Mouse (Mus musculus): Measurements from ENCODE around the gene Ovca2. TPM values are rescaled to one million over a fixed set of nuclear protein-coding genes. Genes with fewer than 3 reads are reported as not detected.
"Not testable (repeated sequence)": the region's sequence is repeated elsewhere in the genome, so short reads cannot be mapped to it uniquely, and the experiment has no call there.

Ovca2 gene
- polyA plus RNA-seq, 1 experiment from 2014 or later = 24.9 TPM

DNA sequence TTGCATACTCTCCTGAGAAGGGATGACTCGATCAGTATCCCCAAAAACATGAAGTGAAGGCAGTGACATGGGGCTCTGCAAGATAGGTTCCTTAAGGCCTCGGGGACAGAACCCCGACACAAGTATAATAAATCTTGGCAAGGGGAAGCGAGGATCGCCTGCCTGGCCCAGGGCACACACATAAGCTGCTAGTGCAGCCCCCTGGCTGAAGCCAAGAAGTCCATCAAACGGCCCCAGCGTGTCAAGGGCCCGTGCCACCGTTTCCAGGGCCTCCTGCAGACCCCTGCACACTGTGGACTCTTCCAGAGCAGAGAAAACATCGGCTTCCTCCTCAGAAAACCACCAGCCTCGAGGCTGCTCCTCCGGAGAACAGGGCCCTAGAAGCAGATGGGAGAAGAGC, 624 bp downstream of the Ovca2 start:
- ATAC-seq (replicated peaks; ENCODE audit: low FRiP score) (no peak), DNase-seq (ENCODE audit: low spot score) (no peak)
- peaks cover 23% of the 10 kb centered on the region for H3K36me3 ChIP-seq (ENCODE audit: control insufficient read depth, insufficient read depth, low read length)
- peaks cover 12% of the 10 kb centered on the region for H3K27me3 ChIP-seq (replicated peaks; ENCODE audit: control insufficient read depth, insufficient read depth, low read length)
- H3K27ac ChIP-seq (ENCODE audit: low read depth, low read length) = peak overlapping the region; percentile 57; the same call in 1 of the 2 replicates
- WGBS = 45% methylated on average over 12 of the region's 12 CpGs
- H3K4me2 ChIP-seq = peak overlapping the region; percentile 93
- peak overlapping the region; percentile 77 for H3K9ac ChIP-seq (ENCODE audit: low read depth, low read length)
- peaks cover 20% of the 10 kb centered on the region for H3K4me1 ChIP-seq (replicated peaks; ENCODE audit: control insufficient read depth, insufficient read depth, low read length)
- peak overlapping the region; percentile 77 for H3K4me3 ChIP-seq (ENCODE audit: low read depth, low read length)
- H3K9me3 ChIP-seq (ENCODE audit: control insufficient read depth, low read length) = no peaks in the 10 kb centered on the region

DNA sequence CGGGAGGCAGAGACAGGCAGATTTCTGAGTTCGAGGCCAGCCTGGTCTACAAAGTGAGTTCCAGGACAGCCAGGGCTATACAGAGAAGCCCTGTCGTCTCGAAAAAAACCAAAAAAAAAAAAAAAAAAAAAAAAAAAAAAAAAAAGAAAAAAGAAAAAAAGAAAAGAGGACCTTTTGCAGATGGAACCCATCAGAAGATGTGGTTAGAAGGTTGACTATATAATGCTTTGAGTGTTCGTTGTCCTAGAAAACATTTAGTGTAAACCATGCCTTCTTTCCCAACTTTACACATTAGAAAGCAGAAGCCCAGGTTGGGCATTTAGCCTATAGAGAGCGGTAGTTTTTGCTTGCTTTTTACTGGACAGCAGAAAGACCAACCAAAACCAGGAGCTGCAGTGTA, 4.1 kb downstream of the Ovca2 start:
- not testable (repeated sequence) for ATAC-seq (replicated peaks; ENCODE audit: low FRiP score)
- H3K4me1 ChIP-seq (replicated peaks; ENCODE audit: control insufficient read depth, insufficient read depth, low read length) = peaks cover 42% of the 10 kb centered on the region

DNA sequence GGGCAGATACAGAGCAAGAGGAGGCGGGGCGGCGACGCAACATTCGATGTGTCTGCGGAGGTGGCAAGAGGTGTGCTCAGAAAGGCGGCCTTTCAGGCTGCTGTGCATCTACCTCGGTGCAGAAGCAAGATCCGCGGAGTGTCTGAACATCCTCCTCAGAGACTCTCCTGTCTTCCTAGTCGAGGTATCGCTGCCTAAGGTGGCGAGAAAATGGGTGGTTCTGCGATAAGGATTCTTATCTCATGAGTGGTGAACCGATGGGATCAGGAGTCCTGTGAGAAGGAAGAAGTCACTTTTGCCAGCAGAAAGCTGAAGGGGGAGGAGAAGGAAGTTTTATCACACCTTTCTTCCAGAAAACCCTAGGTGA, 4.9 kb downstream of the Ovca2 start:
- H3K4me2 ChIP-seq = peak overlapping the region; percentile 77
- no peak overlapping the region for H3K9ac ChIP-seq (ENCODE audit: low read depth, low read length)
- peaks cover 49% of the 10 kb centered on the region for H3K4me1 ChIP-seq (replicated peaks; ENCODE audit: control insufficient read depth, insufficient read depth, low read length)
- no peak overlapping the region for H3K27ac ChIP-seq (ENCODE audit: low read depth, low read length)
- ATAC-seq (replicated peaks; ENCODE audit: low FRiP score) (no peak), DNase-seq (ENCODE audit: low spot score) (no peak)
- peaks cover 3% of the 10 kb centered on the region; the same call in 1 of the 2 replicates for H3K36me3 ChIP-seq (ENCODE audit: control insufficient read depth, insufficient read depth, low read length)
- H3K9me3 ChIP-seq (ENCODE audit: control insufficient read depth, low read length) = no peaks in the 10 kb centered on the region
- 1% methylated on average over 15 of the region's 15 CpGs for WGBS
- peak overlapping the region; percentile 65 for H3K4me3 ChIP-seq (ENCODE audit: low read depth, low read length)
- H3K27me3 ChIP-seq (replicated peaks; ENCODE audit: control insufficient read depth, insufficient read depth, low read length) = peaks cover 55% of the 10 kb centered on the region

More for the DNA sequence above, 4.1 kb downstream of the Ovca2 start:
- WGBS = 54% methylated on average over 6 of the region's 6 CpGs
- not testable (repeated sequence) for H3K9me3 ChIP-seq (ENCODE audit: control insufficient read depth, low read length); H3K4me2 ChIP-seq; H3K4me3 ChIP-seq (ENCODE audit: low read depth, low read length); H3K27ac ChIP-seq (ENCODE audit: low read depth, low read length); DNase-seq (ENCODE audit: low spot score); H3K36me3 ChIP-seq (ENCODE audit: control insufficient read depth, insufficient read depth, low read length); H3K9ac ChIP-seq (ENCODE audit: low read depth, low read length)
- peaks cover 47% of the 10 kb centered on the region for H3K27me3 ChIP-seq (replicated peaks; ENCODE audit: control insufficient read depth, insufficient read depth, low read length)

DNA sequence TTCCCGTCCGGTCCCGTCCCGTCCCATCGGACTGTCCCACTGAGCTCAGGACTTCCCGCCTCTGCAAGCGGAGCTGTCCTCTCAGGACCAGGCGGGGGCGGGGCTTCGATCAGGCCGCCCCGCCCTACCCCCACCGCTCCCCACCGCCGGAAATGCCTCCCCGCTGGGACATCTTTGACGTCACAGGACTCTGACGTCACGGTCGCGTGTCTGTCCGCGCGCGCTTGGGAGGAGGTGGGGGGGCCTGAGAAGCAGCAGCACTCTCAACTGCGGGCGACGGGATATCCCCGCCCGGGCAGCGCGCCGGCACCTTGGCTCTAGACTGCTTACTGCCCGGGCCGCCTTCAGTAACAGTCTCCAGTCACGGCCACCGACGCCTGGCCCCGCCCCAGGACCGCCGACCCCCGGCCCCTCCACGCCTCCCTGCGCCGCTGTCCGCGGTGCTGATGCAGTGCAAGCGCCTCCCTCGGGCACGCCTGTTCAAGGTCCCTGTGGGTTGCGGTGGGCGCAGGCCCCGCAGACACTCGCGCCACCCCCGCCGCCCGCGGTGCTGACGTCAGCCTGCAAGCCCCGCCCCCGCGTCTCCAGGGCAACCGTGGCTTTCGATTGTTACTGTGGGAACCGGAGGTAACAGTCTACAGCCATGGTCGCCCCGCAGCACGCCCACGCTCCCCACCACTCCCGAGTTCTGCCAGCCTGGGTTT, 5.4 kb downstream of the Ovca2 start:
- Histone ChIP-seq H3K36me3 (ENCODE audit: control insufficient read depth, insufficient read depth, low read length) (peaks cover 3% of the 10 kb centered on the region; the same call in 1 of the 2 replicates), H3K27me3 (replicated peaks; ENCODE audit: control insufficient read depth, insufficient read depth, low read length) (peaks cover 60% of the 10 kb centered on the region), H3K4me3 (ENCODE audit: low read depth, low read length) (peak overlapping the region; percentile 65), H3K4me2 (peak overlapping the region; percentile 77), H3K9ac (ENCODE audit: low read depth, low read length) (no peak overlapping the region), H3K9me3 (ENCODE audit: control insufficient read depth, low read length) (no peaks in the 10 kb centered on the region), H3K27ac (ENCODE audit: low read depth, low read length) (no peak overlapping the region), H3K4me1 (replicated peaks; ENCODE audit: control insufficient read depth, insufficient read depth, low read length) (peaks cover 54% of the 10 kb centered on the region)
- WGBS = under 1% methylated on average over 64 of the region's 71 CpGs
- DNase-seq (ENCODE audit: low spot score) (peak; percentile 87), ATAC-seq (replicated peaks; ENCODE audit: low FRiP score) (peak; percentile 64)

DNA sequence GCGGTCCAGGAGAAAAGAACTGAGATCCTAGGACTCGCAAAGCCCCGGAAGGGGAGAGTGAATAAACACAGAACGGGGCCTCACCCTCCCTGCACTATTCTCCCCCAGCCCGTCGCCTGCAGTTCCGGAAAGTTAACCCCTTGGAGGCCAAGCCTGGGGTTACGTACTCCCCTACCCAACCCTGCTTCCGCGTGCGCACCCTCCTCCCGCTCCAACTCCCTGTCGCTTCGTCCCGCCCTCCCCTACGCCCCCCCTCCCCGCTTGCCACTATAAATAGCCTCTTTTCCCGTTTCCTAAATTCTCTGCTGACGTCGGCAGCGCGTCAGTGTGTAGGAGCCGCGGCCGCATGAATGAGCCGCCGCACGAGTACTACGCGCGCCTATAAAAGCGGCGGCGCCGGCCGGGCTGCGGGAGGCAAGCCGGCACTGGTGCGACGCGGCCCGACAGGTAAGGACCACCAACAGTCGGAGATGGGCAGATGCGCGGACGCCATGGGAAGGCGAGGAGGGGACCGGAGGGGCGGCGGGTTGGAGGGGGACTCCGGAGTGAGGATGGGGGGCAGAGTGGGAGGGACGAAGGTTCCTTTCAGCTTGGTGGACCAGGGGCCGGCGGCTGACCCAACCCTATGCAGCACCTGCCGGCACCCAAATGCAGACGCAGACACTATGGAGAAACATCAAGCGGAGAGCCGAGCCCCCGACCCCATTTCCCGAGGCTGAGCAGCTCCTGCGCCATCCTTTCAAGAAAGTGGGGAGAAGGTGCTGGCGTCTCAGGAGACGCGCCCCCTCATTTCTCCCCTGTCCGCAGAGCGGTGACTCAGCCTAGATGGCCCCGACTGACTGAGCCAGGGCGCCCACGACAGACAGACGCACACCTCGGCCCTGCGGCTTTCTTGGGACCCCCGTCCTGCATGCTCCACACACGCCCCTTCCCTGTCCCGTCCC, 6.2 kb downstream of the Ovca2 start:
- H3K27me3 ChIP-seq (replicated peaks; ENCODE audit: control insufficient read depth, insufficient read depth, low read length) = peaks cover 68% of the 10 kb centered on the region
- peaks cover 53% of the 10 kb centered on the region for H3K4me1 ChIP-seq (replicated peaks; ENCODE audit: control insufficient read depth, insufficient read depth, low read length)
- H3K4me2 ChIP-seq = peak overlapping the region; percentile 77
- H3K36me3 ChIP-seq (ENCODE audit: control insufficient read depth, insufficient read depth, low read length) = peaks cover 3% of the 10 kb centered on the region; the same call in 1 of the 2 replicates
- WGBS = under 1% methylated on average over 73 of the region's 75 CpGs
- H3K4me3 ChIP-seq (ENCODE audit: low read depth, low read length) = peak overlapping the region; percentile 65
- H3K9ac ChIP-seq (ENCODE audit: low read depth, low read length) = no peak overlapping the region
- ATAC-seq (replicated peaks; ENCODE audit: low FRiP score) (no peak), DNase-seq (ENCODE audit: low spot score) (peak; percentile 50)
- H3K9me3 ChIP-seq (ENCODE audit: control insufficient read depth, low read length) = no peaks in the 10 kb centered on the region
- H3K27ac ChIP-seq (ENCODE audit: low read depth, low read length) = no peak overlapping the region

DNA sequence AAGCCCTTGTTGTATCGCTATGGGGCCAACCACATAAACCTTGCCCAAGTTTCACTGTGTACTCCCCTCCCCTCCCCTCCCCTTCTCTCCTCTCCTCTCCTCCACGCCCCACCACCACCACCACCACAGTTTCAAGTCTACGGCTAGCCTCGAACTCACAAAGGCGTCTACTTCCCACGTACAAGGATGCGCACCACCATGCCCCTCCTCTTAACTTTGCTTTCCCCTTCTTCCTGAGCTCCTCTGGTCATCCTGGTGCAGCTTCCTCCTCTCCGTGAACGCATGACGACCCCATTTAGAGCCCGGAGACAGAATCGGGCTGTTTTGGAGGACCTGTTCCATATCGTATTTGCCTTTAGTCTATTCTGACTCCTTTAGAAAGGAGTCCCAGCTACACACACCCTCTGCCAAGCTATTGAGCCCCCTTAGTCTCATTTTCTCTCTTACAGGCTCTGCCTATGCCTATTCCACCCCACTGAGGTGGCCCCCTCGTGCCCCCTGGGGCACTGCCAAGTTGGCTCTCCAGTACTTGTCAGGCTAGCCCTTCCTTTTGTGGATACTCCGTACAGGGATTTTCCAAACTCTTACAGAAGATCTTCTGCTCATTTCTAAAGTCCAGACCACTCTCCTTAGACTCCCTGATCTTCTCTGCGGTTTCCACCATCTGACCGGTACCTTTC, 7.3 kb downstream of the Ovca2 start:
- no peaks in the 10 kb centered on the region for H3K9me3 ChIP-seq (ENCODE audit: control insufficient read depth, low read length)
- no peak overlapping the region for H3K9ac ChIP-seq (ENCODE audit: low read depth, low read length)
- WGBS = 9% methylated on average over 17 of the region's 17 CpGs
- DNase-seq (ENCODE audit: low spot score) = no peak
- H3K36me3 ChIP-seq (ENCODE audit: control insufficient read depth, insufficient read depth, low read length) = no peaks in the 10 kb centered on the region; the same call in 1 of the 2 replicates
- H3K4me2 ChIP-seq = peak overlapping the region; percentile 77
- H3K27me3 ChIP-seq (replicated peaks; ENCODE audit: control insufficient read depth, insufficient read depth, low read length) = peaks cover 79% of the 10 kb centered on the region
- H3K27ac ChIP-seq (ENCODE audit: low read depth, low read length) = no peak overlapping the region
- ATAC-seq (replicated peaks; ENCODE audit: low FRiP score) = no peak
- peaks cover 64% of the 10 kb centered on the region for H3K4me1 ChIP-seq (replicated peaks; ENCODE audit: control insufficient read depth, insufficient read depth, low read length)
- H3K4me3 ChIP-seq (ENCODE audit: low read depth, low read length) = peak overlapping the region; percentile 65

DNA sequence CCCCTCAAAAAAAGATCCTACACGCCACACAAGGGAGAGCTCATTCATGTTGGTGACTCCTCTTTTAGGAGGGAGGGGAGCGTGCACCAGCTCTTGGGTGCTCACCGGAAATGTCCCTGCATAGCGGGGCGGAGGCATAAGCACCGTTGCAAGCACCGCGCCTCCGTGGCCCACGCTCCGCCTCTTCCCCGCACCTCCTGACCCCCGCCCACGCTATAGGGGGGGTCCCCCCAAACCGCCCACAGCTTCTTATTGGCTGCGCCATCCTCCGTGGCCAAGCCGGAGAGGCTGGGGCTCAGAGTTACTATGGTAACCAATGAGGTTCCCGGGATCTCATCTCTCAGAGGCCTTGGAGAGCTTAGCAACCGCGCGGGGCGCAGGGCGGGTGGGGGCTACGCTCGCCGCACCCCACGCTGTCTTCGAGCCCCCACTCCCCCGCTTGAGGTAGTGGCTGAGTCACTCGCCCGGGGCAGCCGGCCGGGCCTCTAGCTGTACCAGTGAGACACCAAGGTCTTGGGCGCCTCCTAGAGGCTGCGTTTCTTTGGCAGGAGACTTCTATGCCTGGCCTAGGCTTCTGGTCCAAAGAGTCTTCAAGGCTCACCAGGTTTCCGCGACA, 8.4 kb downstream of the Ovca2 start:
- Histone ChIP-seq H3K4me1 (replicated peaks; ENCODE audit: control insufficient read depth, insufficient read depth, low read length) (peaks cover 74% of the 10 kb centered on the region), H3K4me2 (peak overlapping the region; percentile 97), H3K27ac (ENCODE audit: low read depth, low read length) (no peak overlapping the region), H3K9me3 (ENCODE audit: control insufficient read depth, low read length) (no peaks in the 10 kb centered on the region), H3K9ac (ENCODE audit: low read depth, low read length) (no peak overlapping the region), H3K4me3 (ENCODE audit: low read depth, low read length) (peak overlapping the region; percentile 65), H3K36me3 (ENCODE audit: control insufficient read depth, insufficient read depth, low read length) (no peaks in the 10 kb centered on the region; the same call in 1 of the 2 replicates), H3K27me3 (replicated peaks; ENCODE audit: control insufficient read depth, insufficient read depth, low read length) (peaks cover 90% of the 10 kb centered on the region)
- WGBS = under 1% methylated on average over 38 of the region's 38 CpGs
- ATAC-seq (replicated peaks; ENCODE audit: low FRiP score) (peak; percentile 48; the same call in 1 of the 2 replicates), DNase-seq (ENCODE audit: low spot score) (peak; percentile 87)
